Mouse (Mus musculus): ENCODE data around the gene H2-Eb1. TPM values are rescaled to one million over a fixed set of nuclear protein-coding genes. Genes with fewer than 3 reads are reported as not detected.
A peak's percentile ranks its signal among the peaks of the same experiment; 100 is the strongest.

The H2-Eb1 gene
- 6.5 and 13.5 TPM in 2 replicates for polyA plus RNA-seq (2015; fragmentation: Nextera tagmentation; extraction: Ambion mirVana)

- no peaks in the 10 kb centered on the region for H3K36me3 ChIP-seq (ENCODE audit: control insufficient read depth, insufficient read depth, low read length)
- H3K9ac ChIP-seq (ENCODE audit: low read length), result no peak within 1 kb of the TSS
- no peak within 1 kb of the TSS for H3K4me3 ChIP-seq (ENCODE audit: low read length)
- no peaks in the 10 kb centered on the region; the same call in 1 of the 2 replicates for H3K4me1 ChIP-seq (replicated peaks; ENCODE audit: control insufficient read depth, insufficient read depth, low read length)
- H3K27me3 ChIP-seq (ENCODE audit: control insufficient read depth, insufficient read depth, low read depth, low read length), result peaks cover 3% of the 10 kb centered on the region
- H3K27ac ChIP-seq (ENCODE audit: low read length), result no peak within 1 kb of the TSS
- no peaks in the 10 kb centered on the region for H3K9me3 ChIP-seq (ENCODE audit: control insufficient read depth, low read length)
- peak; percentile 79 for ATAC-seq (ENCODE audit: low read depth)
- no peak within 1 kb of the TSS for H3K4me2 ChIP-seq (ENCODE audit: low read depth, low read length)
Measured at GRCm38 (mm10) chr17:34305380-34306030, at the start of gene H2-Eb1. Gene H2-Eb1 (plus strand): TSS chr17:34305867.

DNA sequence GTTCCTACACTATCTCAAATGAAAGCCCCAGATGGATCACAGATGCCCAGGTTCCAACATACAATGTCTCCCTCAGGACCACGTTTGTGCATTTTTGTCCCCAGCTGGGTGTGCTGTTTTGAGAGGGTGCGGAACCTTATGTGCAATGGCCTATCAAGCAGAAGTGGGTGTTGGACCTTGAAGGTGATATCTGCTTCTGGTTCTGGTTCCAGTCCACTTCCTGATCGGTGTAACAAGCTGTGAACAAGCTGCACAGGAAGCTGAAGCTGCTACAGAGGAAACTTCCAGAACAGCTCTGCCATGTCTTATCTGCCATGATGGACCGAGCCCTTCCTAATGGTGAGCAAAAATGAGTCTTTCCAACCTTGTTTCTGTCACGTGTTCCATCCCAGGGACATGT is 49.2 kb upstream of the H2-Eb1 start:
- Histone ChIP-seq H3K27ac (ENCODE audit: low read length) (no peak overlapping the region), H3K27me3 (ENCODE audit: control insufficient read depth, insufficient read depth, low read depth, low read length) (peaks cover 6% of the 10 kb centered on the region), H3K36me3 (ENCODE audit: control insufficient read depth, insufficient read depth, low read length) (no peaks in the 10 kb centered on the region), H3K4me1 (replicated peaks; ENCODE audit: control insufficient read depth, insufficient read depth, low read length) (no peaks in the 10 kb centered on the region), H3K9me3 (ENCODE audit: control insufficient read depth, low read length) (no peaks in the 10 kb centered on the region), H3K4me3 (ENCODE audit: low read length) (no peak overlapping the region), H3K4me2 (ENCODE audit: low read depth, low read length) (no peak overlapping the region), H3K9ac (ENCODE audit: low read length) (no peak overlapping the region)
- 78% methylated on average over 5 of the region's 5 CpGs for WGBS
- ATAC-seq (ENCODE audit: low read depth), result no peak

DNA sequence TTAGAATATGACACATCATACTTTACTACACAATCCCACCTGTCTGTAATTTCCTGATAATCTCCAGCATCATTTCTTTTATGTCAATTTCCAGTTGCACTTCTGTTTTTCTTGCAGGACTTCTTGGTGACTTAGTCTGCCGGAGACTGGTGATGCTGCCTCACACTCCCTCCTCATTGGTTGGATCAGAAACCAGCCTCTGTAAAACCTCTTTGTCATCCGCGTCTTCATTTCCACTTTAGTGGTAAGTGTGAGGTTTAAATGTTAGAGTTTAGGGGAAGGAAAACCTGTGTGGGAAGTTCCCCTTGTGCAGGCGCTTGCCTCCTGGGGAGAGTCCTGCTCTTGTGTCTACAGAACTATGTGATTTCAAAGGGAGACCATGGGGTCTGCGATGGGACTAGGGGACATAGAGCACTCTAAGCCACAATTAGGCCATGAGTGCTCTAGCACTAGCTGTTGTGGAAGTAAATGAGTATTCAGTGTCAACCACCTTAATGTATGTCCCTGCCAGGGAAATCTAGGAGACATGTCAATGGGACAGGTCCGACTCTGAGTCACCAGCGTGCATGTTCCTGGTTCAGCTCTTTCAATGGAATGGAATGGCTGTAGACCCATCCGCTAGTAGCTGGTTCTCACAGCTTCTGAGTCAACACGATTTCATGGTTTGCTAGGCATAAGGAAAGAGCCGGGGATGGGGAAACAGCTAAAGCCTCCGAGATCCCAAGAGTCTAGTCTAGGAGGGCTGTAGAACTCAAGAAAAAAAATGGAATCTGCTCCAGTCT is 47.9 kb upstream of the H2-Eb1 start, which contains the start of gene H2-Ab1:
Gene H2-Ab1 (plus strand): TSS at position 96 of the 782 bp plus-strand sequence.
- Histone ChIP-seq H3K9ac (ENCODE audit: low read length) (no peak within 1 kb of the TSS), H3K4me3 (ENCODE audit: low read length) (no peak within 1 kb of the TSS), H3K27ac (ENCODE audit: low read length) (no peak within 1 kb of the TSS), H3K27me3 (ENCODE audit: control insufficient read depth, insufficient read depth, low read depth, low read length) (peaks cover 16% of the 10 kb centered on the region), H3K4me2 (ENCODE audit: low read depth, low read length) (no peak within 1 kb of the TSS), H3K9me3 (ENCODE audit: control insufficient read depth, low read length) (no peaks in the 10 kb centered on the region), H3K4me1 (replicated peaks; ENCODE audit: control insufficient read depth, insufficient read depth, low read length) (no peaks in the 10 kb centered on the region), H3K36me3 (ENCODE audit: control insufficient read depth, insufficient read depth, low read length) (no peaks in the 10 kb centered on the region)
- WGBS, result 67% methylated on average over 11 of the region's 11 CpGs
- no peak for ATAC-seq (ENCODE audit: low read depth)

GRCm38 (mm10) chr17:34260551-34260950 is 45.1 kb upstream of the H2-Eb1 start:
- Histone ChIP-seq H3K4me3 (ENCODE audit: low read length) (no peak overlapping the region), H3K36me3 (ENCODE audit: control insufficient read depth, insufficient read depth, low read length) (no peaks in the 10 kb centered on the region), H3K4me2 (ENCODE audit: low read depth, low read length) (no peak overlapping the region), H3K27me3 (ENCODE audit: control insufficient read depth, insufficient read depth, low read depth, low read length) (peaks cover 43% of the 10 kb centered on the region), H3K9ac (ENCODE audit: low read length) (no peak overlapping the region), H3K4me1 (replicated peaks; ENCODE audit: control insufficient read depth, insufficient read depth, low read length) (peaks cover 16% of the 10 kb centered on the region), H3K27ac (ENCODE audit: low read length) (no peak overlapping the region), H3K9me3 (ENCODE audit: control insufficient read depth, low read length) (no peaks in the 10 kb centered on the region)
- WGBS, result 31% methylated on average over 5 of the region's 5 CpGs
- no peak for ATAC-seq (ENCODE audit: low read depth)

DNA sequence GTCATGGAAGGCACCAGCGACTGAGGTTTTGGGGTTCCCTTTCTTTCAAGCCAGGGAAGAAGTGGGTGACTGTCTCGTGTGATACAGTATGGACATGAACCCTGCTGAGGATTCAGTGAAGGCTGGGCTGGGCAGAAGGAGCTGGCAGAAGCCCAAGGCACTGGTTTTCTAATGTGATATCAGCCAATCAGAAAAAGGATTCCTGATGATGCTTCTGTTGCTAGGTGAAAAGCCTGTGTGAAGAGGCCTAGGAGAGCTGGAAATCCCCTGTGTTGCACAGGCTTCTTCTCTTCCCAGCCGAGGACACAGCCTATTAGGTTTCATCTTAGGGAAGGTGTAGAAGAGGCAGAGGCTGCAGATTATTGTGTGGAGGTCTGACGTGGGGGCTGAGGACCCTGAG is 44.2 kb upstream of the H2-Eb1 start:
- ATAC-seq (ENCODE audit: low read depth), result peak; percentile 53
- peaks cover 43% of the 10 kb centered on the region for H3K27me3 ChIP-seq (ENCODE audit: control insufficient read depth, insufficient read depth, low read depth, low read length)
- H3K4me3 ChIP-seq (ENCODE audit: low read length), result no peak overlapping the region
- 24% methylated on average over 4 of the region's 4 CpGs for WGBS
- no peak overlapping the region for H3K9ac ChIP-seq (ENCODE audit: low read length)
- H3K4me2 ChIP-seq (ENCODE audit: low read depth, low read length), result no peak overlapping the region
- H3K27ac ChIP-seq (ENCODE audit: low read length), result no peak overlapping the region
- H3K36me3 ChIP-seq (ENCODE audit: control insufficient read depth, insufficient read depth, low read length), result no peaks in the 10 kb centered on the region
- no peaks in the 10 kb centered on the region for H3K9me3 ChIP-seq (ENCODE audit: control insufficient read depth, low read length)
- H3K4me1 ChIP-seq (replicated peaks; ENCODE audit: control insufficient read depth, insufficient read depth, low read length), result peaks cover 16% of the 10 kb centered on the region

- under 1% methylated on average over 8 of the region's 8 CpGs for WGBS
Measured at GRCm38 (mm10) chr17:34263068-34263467, 42.6 kb upstream of the H2-Eb1 start.

GRCm38 (mm10) chr17:34263811-34264371 is 41.8 kb upstream of the H2-Eb1 start:
- peak overlapping the region; percentile 54 for H3K4me3 ChIP-seq (ENCODE audit: low read length)
- no peak for ATAC-seq (ENCODE audit: low read depth)
- peaks cover 16% of the 10 kb centered on the region for H3K4me1 ChIP-seq (replicated peaks; ENCODE audit: control insufficient read depth, insufficient read depth, low read length)
- H3K27ac ChIP-seq (ENCODE audit: low read length), result no peak overlapping the region
- peaks cover 44% of the 10 kb centered on the region for H3K27me3 ChIP-seq (ENCODE audit: control insufficient read depth, insufficient read depth, low read depth, low read length)
- no peaks in the 10 kb centered on the region for H3K9me3 ChIP-seq (ENCODE audit: control insufficient read depth, low read length)
- peak overlapping the region; percentile 94 for H3K4me2 ChIP-seq (ENCODE audit: low read depth, low read length)
- H3K9ac ChIP-seq (ENCODE audit: low read length), result no peak overlapping the region
- no peaks in the 10 kb centered on the region for H3K36me3 ChIP-seq (ENCODE audit: control insufficient read depth, insufficient read depth, low read length)
- WGBS, result 7% methylated on average over 14 of the region's 14 CpGs

More at GRCm38 (mm10) chr17:34263068-34263467, 42.6 kb upstream of the H2-Eb1 start:
- Histone ChIP-seq H3K9me3 (ENCODE audit: control insufficient read depth, low read length) (no peaks in the 10 kb centered on the region), H3K27me3 (ENCODE audit: control insufficient read depth, insufficient read depth, low read depth, low read length) (peaks cover 47% of the 10 kb centered on the region), H3K9ac (ENCODE audit: low read length) (peak overlapping the region; percentile 21), H3K4me1 (replicated peaks; ENCODE audit: control insufficient read depth, insufficient read depth, low read length) (peaks cover 16% of the 10 kb centered on the region), H3K4me2 (ENCODE audit: low read depth, low read length) (peak overlapping the region; percentile 94), H3K4me3 (ENCODE audit: low read length) (peak overlapping the region; percentile 53), H3K36me3 (ENCODE audit: control insufficient read depth, insufficient read depth, low read length) (no peaks in the 10 kb centered on the region), H3K27ac (ENCODE audit: low read length) (no peak overlapping the region)
- peak; percentile 77 for ATAC-seq (ENCODE audit: low read depth)

GRCm38 (mm10) chr17:34264452-34265351 is 41.0 kb upstream of the H2-Eb1 start:
- peak; percentile 48 for ATAC-seq (ENCODE audit: low read depth)
- H3K4me3 ChIP-seq (ENCODE audit: low read length), result peak overlapping the region; percentile 54
- peaks cover 16% of the 10 kb centered on the region for H3K4me1 ChIP-seq (replicated peaks; ENCODE audit: control insufficient read depth, insufficient read depth, low read length)
- under 1% methylated on average over 90 of the region's 93 CpGs for WGBS
- H3K4me2 ChIP-seq (ENCODE audit: low read depth, low read length), result peak overlapping the region; percentile 92
- H3K27me3 ChIP-seq (ENCODE audit: control insufficient read depth, insufficient read depth, low read depth, low read length), result peaks cover 42% of the 10 kb centered on the region
- H3K9ac ChIP-seq (ENCODE audit: low read length), result peak overlapping the region; percentile 61
- no peaks in the 10 kb centered on the region for H3K9me3 ChIP-seq (ENCODE audit: control insufficient read depth, low read length)
- no peak overlapping the region for H3K27ac ChIP-seq (ENCODE audit: low read length)
- H3K36me3 ChIP-seq (ENCODE audit: control insufficient read depth, insufficient read depth, low read length), result no peaks in the 10 kb centered on the region

All from lung, embryonic 16.5 days (tissue).